Mouse (Mus musculus) G1E (cell line): ENCODE measurements around the gene Col10a1.

Source experiments
- CTCF ChIP-seq: IDR thresholded peaks from 2 replicates; pipeline ENCODE4 v1.5.1; 2012; ENCODE audit warnings: low read depth, low read length, inconsistent platforms, mixed read lengths
- GATA2 ChIP-seq: IDR thresholded peaks from 2 replicates; pipeline ENCODE4 v1.6.1; 2012; ENCODE audit warnings: low read depth, low read length, inconsistent platforms, borderline replicate concordance

GRCm38 (mm10) chr10:34363756-34364155 is 26.0 kb upstream of the Col10a1 start:
- TF ChIP-seq GATA2 (no peak), CTCF (no peak)
